In the genomic region with DNA sequence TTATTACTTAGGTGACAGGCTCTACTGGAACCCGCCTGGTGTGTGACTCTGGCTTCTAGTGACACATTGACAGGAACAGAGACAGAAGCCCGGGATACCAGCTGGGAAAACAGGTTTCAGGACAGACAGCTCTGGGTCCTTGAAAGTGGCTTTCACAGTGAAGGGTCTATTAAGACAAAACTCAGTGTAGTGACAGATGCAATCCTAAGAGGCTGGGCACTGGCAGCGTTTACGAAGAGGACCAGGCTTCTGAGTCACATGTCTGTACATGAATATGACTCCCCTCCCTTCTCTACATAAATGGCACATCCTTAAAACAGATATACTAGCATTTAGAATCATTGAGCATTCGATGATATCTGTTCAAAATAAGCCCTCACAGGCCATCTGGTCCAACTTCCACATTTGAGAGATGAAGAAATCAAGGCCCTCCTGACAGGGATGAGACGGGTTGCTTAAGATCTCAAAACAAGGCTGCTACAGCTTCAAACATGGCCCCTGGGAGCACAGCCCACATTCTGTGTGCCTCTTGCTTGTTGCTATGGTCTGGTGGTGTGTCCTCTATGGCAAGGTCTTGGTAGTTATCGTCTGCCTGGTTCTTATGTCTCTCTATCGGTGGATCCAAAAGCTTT, we compare ENCODE assay signal across 8 mouse cellular contexts.
DNase-seq lines count a peak whose midpoint lies in the region; ATAC-seq and TF ChIP-seq lines count a peak whose summit lies in the region.

No protein-coding gene starts in this region.

- no peak for ATAC-seq in heart, embryonic 14.5 days (ENCODE audit: insufficient number of reproducible peaks, insufficient read depth, low FRiP score, low read depth)
- peak; percentile 31; the same call in 1 of the 2 replicates for ATAC-seq in lung, postnatal 0 days
- ATAC-seq in common myeloid progenitor, adult 5-6 weeks (replicated peaks; ENCODE audit: low read depth, poor library complexity, severe bottlenecking), result peak; percentile 71
- ATAC-seq in inflammation-experienced regulatory T-cells, adult 6 months, result no peak

- no peak overlapping the region for H3K9ac ChIP-seq in heart, embryonic 14.5 days (ENCODE audit: low read length)
- no peak overlapping the region for H3K9ac ChIP-seq in lung, postnatal 0 days (replicated peaks; ENCODE audit: low read depth)

- no peak for TF ChIP-seq EP300 in lung, postnatal 0 days (IDR thresholded peaks at IDR 0.05)

- H3K4me2 ChIP-seq in heart, embryonic 14.5 days (ENCODE audit: low read length), result peak overlapping the region; percentile 5; the same call in 1 of the 2 replicates
- H3K4me2 ChIP-seq in lung, postnatal 0 days (replicated peaks; ENCODE audit: low read depth, low read length), result no peak overlapping the region

- no peak for TF ChIP-seq CTCF in lung, postnatal 0 days (IDR thresholded peaks at IDR 0.05)

- peaks cover 2 to 10% of the 10 kb centered on the region in 2 experiments; a peak in 3 of 4 replicates for H3K4me1 ChIP-seq in heart, embryonic 14.5 days (ENCODE audit: control insufficient read depth in 2 of 2, insufficient read depth in 2 of 2, low read length in 2 of 2)
- H3K4me1 ChIP-seq in lung, postnatal 0 days (ENCODE audit: insufficient read depth, low read depth, low read length), result peaks cover 11% of the 10 kb centered on the region

- no peak for DNase-seq in heart, postnatal 4 days
- peak; percentile 43 for DNase-seq in lung, postnatal 0 days (ENCODE audit: low spot score)
- no peak for DNase-seq in lung, postnatal 25 days (ENCODE audit: low spot score)
- peak; percentile 45 to 58 for DNase-seq in monocyte, adult 2 months (ENCODE audit: low read depth in 1 of 2, low spot score in 2 of 2)
- DNase-seq in cerebellum, adult 11-12 months, result no peak

- no peaks in the 10 kb centered on the region for H3K9me3 ChIP-seq in heart, embryonic 14.5 days (ENCODE audit: control insufficient read depth, low read length)
- H3K9me3 ChIP-seq in lung, postnatal 0 days (ENCODE audit: low read length), result no peaks in the 10 kb centered on the region

- H3K4me3 ChIP-seq in heart, embryonic 14.5 days (ENCODE audit: control insufficient read depth in 1 of 2, insufficient read depth in 1 of 2, low read depth in 1 of 2, low read length in 2 of 2), result no peak overlapping the region
- no peak overlapping the region for H3K4me3 ChIP-seq in lung, postnatal 0 days (ENCODE audit: low read depth, low read length)

- no peaks in the 10 kb centered on the region for H3K27me3 ChIP-seq in heart, embryonic 14.5 days (ENCODE audit: control insufficient read depth, insufficient read depth, low read length)
- no peaks in the 10 kb centered on the region for H3K27me3 ChIP-seq in lung, postnatal 0 days (replicated peaks; ENCODE audit: insufficient read depth, low read length)

- H3K27ac ChIP-seq in heart, embryonic 14.5 days (replicated peaks in 1 of 2; ENCODE audit: control insufficient read depth in 1 of 2, insufficient read depth in 1 of 2, low read depth in 2 of 2, low read length in 2 of 2), result peak overlapping the region in 1 of 2 experiments; percentile 32; a peak in 1 of 4 replicates
- no peak overlapping the region for H3K27ac ChIP-seq in lung, postnatal 0 days (ENCODE audit: low read length)

- H3K36me3 ChIP-seq in heart, embryonic 14.5 days (ENCODE audit: control insufficient read depth, insufficient read depth, low read length), result no peaks in the 10 kb centered on the region
- H3K36me3 ChIP-seq in lung, postnatal 0 days (ENCODE audit: insufficient read depth, low read length), result no peaks in the 10 kb centered on the region

- WGBS in heart, embryonic 14.5 days, result 75% methylated on average over 8 of the region's 8 CpGs
- WGBS in lung, postnatal 0 days, result 72% methylated on average over 8 of the region's 8 CpGs

Comparison
In these comparisons a context has a peak if more than half of its experiments do, and no peak if none do; other contexts are left out.
1. DNase-seq: peak in lung, postnatal 0 days (single experiment) and monocyte, adult 2 months (2 of 2); none in heart, postnatal 4 days (single experiment), lung, postnatal 25 days (single experiment) and cerebellum, adult 11-12 months (single experiment).
2. ATAC-seq: peak in lung, postnatal 0 days (single experiment) and common myeloid progenitor, adult 5-6 weeks (single experiment); none in heart, embryonic 14.5 days (single experiment) and inflammation-experienced regulatory T-cells, adult 6 months (single experiment).